Mouse (Mus musculus): Measurements from ENCODE around the gene Ptpre.

Gene Ptpre

DNA sequence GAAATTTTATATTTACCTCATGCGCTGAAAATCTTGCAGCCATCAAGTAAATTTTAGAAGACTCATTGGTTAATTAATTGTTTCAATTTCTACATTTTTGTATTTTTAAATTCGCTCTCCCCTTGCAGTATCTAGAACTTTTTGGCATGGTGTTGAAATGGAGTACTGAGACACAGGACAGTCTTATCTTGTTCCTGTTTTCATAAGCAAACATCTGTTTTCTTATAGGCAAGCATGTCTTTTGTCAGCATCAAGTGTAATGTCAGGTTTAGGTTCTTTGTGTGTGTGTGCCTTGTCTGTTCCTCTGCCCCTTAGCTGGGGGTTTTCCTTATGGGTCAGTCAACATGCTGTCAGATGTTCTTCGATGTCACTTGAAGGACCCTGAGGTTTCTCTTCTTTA, 39.0 kb downstream of the Ptpre start:
- in situ Hi-C loops (cut with MseI, MboI): no loop called here

GRCm38 (mm10) chr7:135578715-135579325, 41.5 kb downstream of the Ptpre start:
- in situ Hi-C loops (cut with MseI, MboI): no loop called here

DNA sequence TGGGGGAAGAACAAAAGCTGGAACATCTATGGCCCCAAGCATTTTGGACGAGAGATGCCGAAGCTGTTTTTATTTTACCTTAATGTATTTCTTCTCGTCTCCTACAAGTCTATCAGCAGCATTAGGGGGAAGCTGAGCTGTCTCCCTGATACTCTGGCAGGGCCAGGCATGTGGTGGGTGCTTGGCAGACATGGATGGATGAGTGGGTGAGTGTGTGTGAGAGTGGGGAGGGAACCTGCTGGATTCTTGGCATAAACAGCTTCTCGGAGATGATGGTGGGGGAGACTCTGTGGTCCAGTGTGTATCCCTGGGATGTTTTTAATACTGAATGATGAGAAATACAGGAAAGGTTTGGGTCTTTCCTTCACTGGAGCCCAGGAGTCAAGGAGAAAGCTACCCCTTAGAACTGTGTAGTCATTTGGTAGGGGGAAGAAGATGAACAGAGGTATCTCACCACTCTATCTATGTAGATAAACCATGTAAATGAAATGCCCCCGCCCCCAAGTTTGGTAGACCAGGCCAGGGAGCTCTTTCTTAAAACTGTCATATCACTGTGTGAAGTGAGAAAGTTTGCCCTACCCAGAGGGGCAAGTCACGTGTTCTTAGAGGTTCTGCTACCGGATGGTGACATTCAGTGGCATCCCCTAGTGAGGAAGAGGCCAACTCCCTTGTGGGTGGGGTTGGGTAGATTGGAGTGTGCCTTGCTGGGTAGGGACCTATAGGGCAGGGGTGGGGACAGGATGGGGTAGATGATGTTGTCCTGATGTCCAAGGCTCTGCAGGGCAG, 43.2 kb downstream of the Ptpre start:
- in situ Hi-C loops (cut with MseI, MboI): no loop called here

GRCm38 (mm10) chr7:135581128-135581527, 43.8 kb downstream of the Ptpre start:
- in situ Hi-C loops (cut with MseI, MboI): no loop called here

GRCm38 (mm10) chr7:135585125-135585687, 47.9 kb downstream of the Ptpre start:
- in situ Hi-C loops (cut with MseI, MboI): no loop called here

DNA sequence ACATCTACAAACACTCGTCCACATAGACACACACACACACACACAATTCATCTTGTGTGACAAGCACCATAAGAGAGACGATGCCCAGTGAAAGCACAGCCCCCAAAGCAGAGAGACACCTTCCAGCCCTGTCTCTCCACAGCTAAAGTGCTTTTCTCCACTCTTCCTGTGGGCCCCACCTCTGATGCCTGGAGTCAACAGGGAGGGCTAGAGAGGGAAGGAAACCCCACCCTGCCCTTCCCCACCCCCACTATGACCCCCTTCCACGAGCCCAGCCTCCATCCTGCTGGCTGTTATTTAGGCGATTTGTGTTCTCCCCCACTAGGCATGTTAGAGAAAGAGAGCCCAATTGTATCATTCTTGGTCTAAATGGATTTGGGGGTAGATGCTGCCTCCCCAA, 49.1 kb downstream of the Ptpre start:
- in situ Hi-C loops (cut with MseI, MboI): no loop called here

GRCm38 (mm10) chr7:135587821-135588575, 50.7 kb downstream of the Ptpre start:
- in situ Hi-C loops (cut with MseI, MboI): no loop called here

GRCm38 (mm10) chr7:135588620-135589309, 51.5 kb downstream of the Ptpre start:
- in situ Hi-C loops (cut with MseI, MboI): no loop called here

- in situ Hi-C loops (cut with MseI, MboI): no loop called here
Measured at GRCm38 (mm10) chr7:135591461-135591860, 54.2 kb downstream of the Ptpre start.

GRCm38 (mm10) chr7:135593286-135593685, 56.0 kb downstream of the Ptpre start:
- in situ Hi-C loops (cut with MseI, MboI): no loop called here

GRCm38 (mm10) chr7:135593825-135594224, 56.5 kb downstream of the Ptpre start:
- in situ Hi-C loops (cut with MseI, MboI): no loop called here

DNA sequence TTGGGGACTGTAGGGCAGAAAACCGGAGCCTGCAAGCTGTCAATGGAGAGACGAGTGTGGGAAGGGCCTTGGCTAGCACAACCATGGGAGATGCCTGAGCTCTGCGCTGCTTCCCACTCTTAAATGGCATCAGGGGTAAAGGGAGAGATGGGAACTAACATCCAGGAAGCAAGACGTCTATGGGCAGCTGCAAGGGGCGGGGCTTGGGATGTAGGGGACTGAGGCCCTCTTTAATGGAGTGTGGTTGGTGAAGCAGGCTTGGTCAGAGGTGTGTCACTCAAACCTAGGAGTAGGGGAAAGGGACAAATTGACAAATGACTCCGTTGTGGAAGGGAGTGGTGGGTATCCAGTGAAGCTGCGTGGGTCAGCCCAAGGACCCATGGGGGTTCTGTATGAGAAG, 57.4 kb downstream of the Ptpre start:
- in situ Hi-C loops (cut with MseI, MboI): no loop called here

DNA sequence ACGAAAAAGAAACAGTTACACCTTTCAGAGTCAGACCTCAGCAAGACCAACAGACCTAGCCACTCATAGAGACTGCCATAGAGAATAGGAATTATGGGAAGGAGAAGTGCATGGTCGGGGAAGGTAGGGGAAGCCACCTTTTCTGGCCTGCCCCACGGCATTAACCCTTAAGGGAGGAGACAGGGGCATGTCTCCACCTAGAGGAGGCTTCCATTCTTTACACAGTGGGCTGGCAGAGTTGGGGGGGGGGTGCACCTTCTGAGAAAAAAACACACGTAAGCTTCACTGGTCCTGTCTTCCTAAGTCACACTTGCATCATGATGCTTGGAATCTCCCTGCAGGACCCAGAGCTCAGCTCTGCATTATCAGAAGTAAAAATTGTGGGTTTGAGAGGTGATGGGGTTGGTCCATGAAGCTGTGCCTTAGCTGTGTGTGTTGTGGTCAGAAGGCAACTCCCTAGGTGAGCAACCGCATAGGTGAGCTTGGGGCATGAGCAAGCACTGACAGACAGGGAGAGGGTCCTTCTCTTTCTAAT, 58.4 kb downstream of the Ptpre start:
- in situ Hi-C loops (cut with MseI, MboI): no loop called here

GRCm38 (mm10) chr7:135597006-135597405, 59.7 kb downstream of the Ptpre start:
- in situ Hi-C loops (cut with MseI, MboI): no loop called here

DNA sequence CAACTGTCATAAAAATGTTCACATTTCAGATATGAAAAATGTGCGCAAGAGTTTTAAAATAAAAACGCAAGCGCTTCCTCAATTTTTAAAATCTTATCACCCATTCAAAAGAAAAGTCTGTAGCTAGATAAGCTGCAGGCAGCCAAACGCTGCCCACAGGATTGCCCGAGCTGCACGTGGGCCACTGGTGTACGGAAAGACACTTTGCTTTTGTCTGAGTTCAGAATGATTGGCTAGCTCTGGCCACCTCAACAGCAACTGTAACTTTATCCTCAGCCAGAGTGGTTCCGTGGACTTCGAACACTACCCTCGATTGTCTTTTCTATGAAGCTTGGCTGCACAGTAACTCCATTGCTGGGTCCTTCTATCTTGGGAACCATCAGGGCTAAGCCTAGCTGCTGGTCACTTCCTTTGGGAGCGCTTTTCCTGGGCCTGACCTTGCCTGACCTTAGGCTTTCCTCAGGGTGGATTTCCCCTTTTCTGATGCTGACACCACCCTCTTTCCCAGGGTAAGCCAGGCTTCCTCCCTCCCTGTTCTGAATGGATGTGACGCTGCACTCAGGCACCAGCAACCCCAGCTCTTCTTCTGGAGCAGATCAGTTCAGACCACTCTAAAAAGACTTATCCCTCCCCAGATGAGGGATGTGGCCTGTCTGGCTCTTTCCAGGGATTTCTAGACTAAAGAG, 60.5 kb downstream of the Ptpre start:
- in situ Hi-C loops (cut with MseI, MboI): no loop called here

DNA sequence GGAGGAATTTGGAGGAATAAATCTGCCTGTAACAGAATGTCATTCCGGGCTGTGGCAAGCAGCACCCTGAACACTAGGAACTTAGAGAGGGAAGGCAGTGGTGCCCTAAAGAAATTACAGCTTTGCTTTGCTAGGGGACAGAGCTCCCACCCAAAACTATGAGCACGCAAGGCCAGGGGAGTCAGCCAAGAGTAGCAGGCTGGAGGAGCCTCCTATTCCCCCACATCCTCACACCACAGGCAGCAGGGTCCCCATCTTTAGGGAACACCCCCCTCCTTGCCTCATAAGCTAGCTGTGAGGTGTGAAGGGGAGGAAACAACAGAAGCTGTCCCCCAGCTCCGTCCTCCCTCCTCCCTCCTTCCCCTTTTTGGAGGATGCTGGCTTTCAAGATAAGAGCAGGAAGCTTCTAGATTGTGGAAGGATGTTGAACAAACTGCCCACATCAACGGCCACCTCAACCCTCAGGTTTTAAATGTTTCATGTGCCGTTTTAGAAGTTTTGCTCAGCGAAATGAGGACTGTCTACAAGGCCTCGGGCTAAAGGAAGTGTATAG, 61.1 kb downstream of the Ptpre start:
- in situ Hi-C loops (cut with MseI, MboI): no loop called here

DNA sequence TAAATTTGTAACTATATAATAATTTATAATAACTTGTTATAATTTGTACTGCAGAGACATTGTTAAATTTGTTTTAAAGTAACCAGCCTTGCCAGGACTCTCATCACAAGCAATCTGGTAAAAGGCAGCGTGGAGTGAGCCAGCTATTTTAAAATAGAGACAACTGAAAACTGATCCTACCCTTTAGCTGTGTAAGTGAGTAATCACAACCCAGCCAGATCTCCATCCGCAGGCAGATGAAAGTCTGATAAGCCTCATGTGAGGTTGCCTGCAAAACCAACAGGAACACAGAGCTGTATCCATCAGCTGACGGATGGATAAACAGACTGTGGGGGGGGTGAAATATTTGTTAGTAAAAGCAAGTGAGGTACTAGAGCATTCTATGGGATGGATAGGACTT, 62.8 kb downstream of the Ptpre start:
- in situ Hi-C loops (cut with MseI, MboI): no loop called here

GRCm38 (mm10) chr7:135601607-135602006, 64.3 kb downstream of the Ptpre start:
- in situ Hi-C loops (cut with MseI, MboI): no loop called here

DNA sequence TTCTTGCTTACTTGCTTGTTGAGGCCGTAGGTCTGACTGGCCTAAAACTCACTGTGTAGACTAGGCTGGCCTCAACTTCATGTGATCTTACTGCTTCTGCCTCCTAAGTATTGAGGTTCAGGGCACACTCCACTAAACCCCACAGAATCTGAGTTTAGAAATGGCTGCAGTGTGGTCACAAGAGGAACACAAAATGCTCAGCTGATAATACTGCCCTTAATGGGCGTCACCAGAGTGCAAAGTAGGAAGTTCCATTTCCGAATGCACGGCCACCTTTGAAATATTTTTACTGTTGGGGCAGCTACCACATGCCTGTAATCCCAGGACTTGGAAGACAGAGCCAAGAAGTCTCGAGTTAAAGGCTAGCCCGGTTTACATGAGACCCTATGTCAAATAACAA, 65.0 kb downstream of the Ptpre start:
- in situ Hi-C loops (cut with MseI, MboI): no loop called here

GRCm38 (mm10) chr7:135602881-135603523, 65.7 kb downstream of the Ptpre start:
- in situ Hi-C loops (cut with MseI, MboI): no loop called here
